Mouse (Mus musculus) ES-E14 (cell line): ENCODE results near the gene Tmem205. TPM values are rescaled to one million over a fixed set of nuclear protein-coding genes. Genes with fewer than 3 reads are reported as not detected.
A peak's percentile ranks its signal among the peaks of the same experiment; 100 is the strongest.

ENCODE experiments used
- DNase-seq: peaks from one replicate; pipeline ENCODE4 v3.0.0-alpha.2; 2013; ENCODE audit warnings: low read depth, low spot score
- H3K27ac ChIP-seq: 2 replicates; pipeline ENCODE4 v1.5.1; 2012; ENCODE audit warnings: low read depth, mild to moderate bottlenecking, low read length, moderate library complexity, mixed read lengths; ENCODE audit not compliant: poor library complexity, insufficient read depth, severe bottlenecking
- H3K36me3 ChIP-seq: 2 replicates; pipeline ENCODE4 v1.6.1; 2012; ENCODE audit warnings: mild to moderate bottlenecking, low read length, moderate library complexity, mixed read lengths; ENCODE audit not compliant: control insufficient read depth, poor library complexity, insufficient read depth, severe bottlenecking
- H3K4me1 ChIP-seq, 2 experiments: fragments of 150-350 bp in 1 of 2; sonication (generic) in 1 of 2; 2 replicates each; pipeline ENCODE4 v1.6.1; 2012; ENCODE audit warnings: low read length in 2 of 2, mild to moderate bottlenecking in 1 of 2, mixed read lengths in 1 of 2; ENCODE audit not compliant: control insufficient read depth in 2 of 2, insufficient read depth in 2 of 2, poor library complexity in 1 of 2
- H3K4me3 ChIP-seq, 2 experiments: fragments of 150-350 bp in 1 of 2; sonication (generic) in 1 of 2; 2 replicates each; pipeline ENCODE4 v1.5.1; 2012; ENCODE audit warnings: low read length in 2 of 2, low read depth in 1 of 2, mild to moderate bottlenecking in 1 of 2, mixed read lengths in 1 of 2; ENCODE audit not compliant: insufficient read depth in 1 of 2, poor library complexity in 1 of 2, severe bottlenecking in 1 of 2
- H3K9ac ChIP-seq: 2 replicates; pipeline ENCODE4 v1.6.1; 2012; ENCODE audit warnings: low read depth, mild to moderate bottlenecking, low read length, mixed read lengths; ENCODE audit not compliant: poor library complexity, insufficient read depth, severe bottlenecking
- H3K9me3 ChIP-seq: fragments of 150-350 bp; sonication (generic); 2 replicates; pipeline ENCODE4 v1.6.1; 2012; ENCODE audit warnings: low read depth, mild to moderate bottlenecking, low read length; ENCODE audit not compliant: control insufficient read depth, insufficient read depth
- CHD2 ChIP-seq: IDR thresholded peaks from 2 replicates; pipeline ENCODE4 v1.6.1; 2014; ENCODE audit warnings: mild to moderate bottlenecking, low read depth, low read length, inconsistent platforms
- HCFC1 ChIP-seq: IDR thresholded peaks from 2 replicates; pipeline ENCODE4 v1.6.1; 2012; ENCODE audit warnings: low read length, inconsistent platforms, borderline replicate concordance; ENCODE audit not compliant: insufficient read depth
- MAFK ChIP-seq: IDR thresholded peaks from 2 replicates; pipeline ENCODE4 v1.6.1; 2014; ENCODE audit warnings: mild to moderate bottlenecking, low read depth, low read length, inconsistent platforms; ENCODE audit not compliant: insufficient read depth
- ZC3H11A ChIP-seq: IDR thresholded peaks from 2 replicates; pipeline ENCODE4 v1.6.1; 2012; ENCODE audit warnings: low read depth, mild to moderate bottlenecking, inconsistent platforms, low read length, borderline replicate concordance
- ZNF384 ChIP-seq: IDR thresholded peaks from 2 replicates; pipeline ENCODE4 v1.6.1; 2012; ENCODE audit warnings: low read depth, low read length, inconsistent platforms
- in situ Hi-C, 2 experiments: fragments of 600-800 bp; cut with MboI; formaldehyde crosslinking; loops; one replicate each; pipeline ENCODE4 v1.15.1; 2025; ENCODE audit warnings: low sequenced_read_pairs in 2 of 2, inconsistent platforms in 1 of 2; ENCODE audit not compliant: unreplicated experiment in 2 of 2
- total RNA-seq: library from RNA; depleted of rRNA; stranded (reverse); fragments of 300-350 nt; gene quantifications from 2 replicates; pipeline ENCODE4 v1.2.3, GENCODE M21; 2012

The Tmem205 gene
- total RNA-seq, 1 experiment: 38.1 TPM

GRCm38 (mm10) chr9:21918692-21919384 is 8.5 kb downstream of the Tmem205 start:
- no peak overlapping the region for H3K27ac ChIP-seq
- in situ Hi-C loops: no loop called here
- peak overlapping the region in 1 of 2 experiments; percentile 35; a peak in 2 of 4 replicates for H3K4me3 ChIP-seq
- no peak for TF ChIP-seq ZC3H11A
- no peak for TF ChIP-seq ZNF384
- no peak for TF ChIP-seq HCFC1
- TF ChIP-seq CHD2: no peak
- TF ChIP-seq MAFK: no peak
- H3K9me3 ChIP-seq: no peaks in the 10 kb centered on the region
- H3K4me1 ChIP-seq: peaks cover 0 to 2% of the 10 kb centered on the region in 2 experiments; a peak in 2 of 4 replicates
- H3K36me3 ChIP-seq: peaks cover 12% of the 10 kb centered on the region; the same call in 1 of the 2 replicates
- no peak overlapping the region for H3K9ac ChIP-seq
- no peak for DNase-seq

DNA sequence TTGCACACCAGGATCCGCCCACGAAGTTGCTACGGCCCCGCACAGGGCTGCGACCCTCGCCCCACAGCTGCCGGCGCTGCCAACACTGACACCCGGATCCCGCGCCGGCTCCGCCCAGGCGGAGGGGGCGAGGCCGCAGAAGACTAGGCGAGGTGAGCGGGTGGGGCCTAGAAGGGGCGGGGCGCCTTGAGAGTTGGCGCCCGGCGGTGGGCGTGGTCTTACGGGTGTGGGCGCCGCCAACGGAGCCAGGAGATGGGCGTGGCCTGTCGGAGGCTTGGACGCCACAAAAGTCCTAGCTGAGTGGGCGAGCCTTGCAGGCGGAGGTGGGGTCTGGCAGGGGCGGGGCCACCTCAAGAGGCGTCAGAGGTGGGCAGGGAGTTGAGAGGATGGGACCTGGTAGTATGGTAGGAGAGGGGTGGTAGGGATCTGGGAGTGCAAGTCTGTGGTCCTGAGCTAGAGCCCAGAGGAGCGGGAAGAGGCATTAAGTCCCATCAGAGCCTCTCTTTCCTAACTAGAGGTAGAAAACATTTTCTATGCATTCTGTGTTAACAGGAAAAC is 9.2 kb downstream of the Tmem205 start, which contains the start of gene Rab3d:
Gene Rab3d (minus strand): TSS at position 158 of the 558 bp plus-strand sequence.
- H3K9ac ChIP-seq: peak within 1 kb of the TSS; percentile 56
- TF ChIP-seq ZC3H11A (no peak), CHD2 (no peak), ZNF384 (no peak), MAFK (no peak), HCFC1 (no peak)
- peak within 1 kb of the TSS; percentile 69 to 94 for H3K4me3 ChIP-seq
- H3K36me3 ChIP-seq: peaks cover 11% of the 10 kb centered on the region; the same call in 1 of the 2 replicates
- DNase-seq: peak; percentile 98
- H3K27ac ChIP-seq: no peak within 1 kb of the TSS
- no peaks in the 10 kb centered on the region; a peak in 1 of 4 replicates for H3K4me1 ChIP-seq
- no peaks in the 10 kb centered on the region for H3K9me3 ChIP-seq
- in situ Hi-C loops: no loop called here

GRCm38 (mm10) chr9:21917493-21918034 is 9.8 kb downstream of the Tmem205 start:
- in situ Hi-C loops: no loop called here
- no peak for DNase-seq
- Histone ChIP-seq H3K27ac (no peak overlapping the region), H3K9ac (peak overlapping the region; percentile 56), H3K9me3 (no peaks in the 10 kb centered on the region), H3K4me1 (no peaks in the 10 kb centered on the region; a peak in 1 of 4 replicates), H3K36me3 (peaks cover 8% of the 10 kb centered on the region; the same call in 1 of the 2 replicates), H3K4me3 (peak overlapping the region; percentile 69 to 94)
- TF ChIP-seq HCFC1 (no peak), CHD2 (no peak)

GRCm38 (mm10) chr9:21916851-21917492 is 10.4 kb downstream of the Tmem205 start:
- no peak overlapping the region for H3K9ac ChIP-seq
- DNase-seq: no peak
- in situ Hi-C loops: no loop called here
- H3K27ac ChIP-seq: no peak overlapping the region
- H3K4me1 ChIP-seq: no peaks in the 10 kb centered on the region; a peak in 1 of 4 replicates
- peaks cover 5% of the 10 kb centered on the region; the same call in 1 of the 2 replicates for H3K36me3 ChIP-seq
- H3K9me3 ChIP-seq: no peaks in the 10 kb centered on the region
- TF ChIP-seq CHD2 (no peak), HCFC1 (no peak), ZNF384 (no peak), ZC3H11A (no peak), MAFK (no peak)
- peak overlapping the region; percentile 69 to 94; a peak in 3 of 4 replicates for H3K4me3 ChIP-seq
